In the genomic region with DNA sequence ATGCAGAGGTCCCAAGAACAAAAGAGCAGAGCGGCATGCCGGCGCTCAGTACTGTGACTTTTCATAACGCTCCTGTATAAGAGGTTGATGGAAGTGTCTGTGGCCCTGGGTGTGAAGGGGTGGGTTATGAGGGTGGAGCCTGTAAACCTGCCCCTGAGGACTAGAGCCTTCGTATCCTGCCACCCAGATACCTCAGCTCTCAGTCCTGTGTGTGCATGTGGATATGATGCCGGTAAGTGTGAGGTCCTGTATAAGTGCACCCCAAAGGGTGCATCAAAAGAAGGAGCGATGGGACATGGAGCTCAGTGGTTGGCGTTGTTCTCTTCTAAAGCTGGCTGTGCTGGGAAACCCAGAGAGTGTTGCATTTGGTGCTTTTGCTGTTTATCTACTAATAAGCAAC, we compare ENCODE assay signal across 16 mouse cellular contexts.
"Had no signal": no experiment of that assay in that cellular context is flagged by ENCODE, and none has a peak within 500 bp of the region (broad histone marks: within the 10 kb centered on the region; RNA-seq: fewer than 3 reads in every experiment).

No protein-coding gene starts in this region.

- H3K4me1 ChIP-seq: midbrain, embryonic 12.5 days; midbrain, embryonic 15.5 days; neural tube, embryonic 13.5 days had no signal

- DNase-seq: kidney, adult 2 months; kidney, postnatal 4 days; left cerebral cortex, postnatal 4 days; lung, adult 18-20 months; lung, postnatal 14 days; retina, postnatal 1 day; right cerebral cortex, postnatal 25 days; thymus, postnatal 36 days had no signal

- H3K9ac ChIP-seq: liver, embryonic 14.5 days; midbrain, embryonic 12.5 days; midbrain, embryonic 15.5 days; neural tube, embryonic 13.5 days; stomach, embryonic 15.5 days had no signal

- H3K27ac ChIP-seq: kidney, postnatal 0 days; liver, embryonic 14.5 days; macrophage; midbrain, embryonic 12.5 days; midbrain, embryonic 15.5 days; neural tube, embryonic 13.5 days; stomach, embryonic 15.5 days had no signal

- H3K4me3 ChIP-seq: midbrain, embryonic 12.5 days; midbrain, embryonic 15.5 days; neural tube, embryonic 13.5 days; stomach, embryonic 15.5 days had no signal

- H3K36me3 ChIP-seq: midbrain, embryonic 12.5 days; midbrain, embryonic 15.5 days; neural tube, embryonic 13.5 days; stomach, embryonic 15.5 days had no signal

- ATAC-seq: intestine, postnatal 0 days; midbrain, embryonic 15.5 days had no signal

- H3K9me3 ChIP-seq: midbrain, embryonic 12.5 days; midbrain, embryonic 15.5 days; neural tube, embryonic 13.5 days; stomach, embryonic 15.5 days had no signal

- H3K4me2 ChIP-seq: midbrain, embryonic 12.5 days; midbrain, embryonic 15.5 days; neural tube, embryonic 13.5 days; stomach, embryonic 15.5 days had no signal

- H3K27me3 ChIP-seq: midbrain, embryonic 12.5 days; midbrain, embryonic 15.5 days; neural tube, embryonic 13.5 days; stomach, embryonic 15.5 days had no signal
